Mouse (Mus musculus): Measurements from ENCODE around the gene Prkce. TPM values are rescaled to one million over a fixed set of nuclear protein-coding genes. Genes with fewer than 3 reads are reported as not detected.
A peak's percentile ranks its signal among the peaks of the same experiment; 100 is the strongest.
"Not testable (repeated sequence)": the region's sequence is repeated elsewhere in the genome, so short reads cannot be mapped to it uniquely, and the experiment has no call there.

Prkce gene
- total RNA-seq, 2 experiments from 2014 or later, result 253 to 257 TPM

DNA sequence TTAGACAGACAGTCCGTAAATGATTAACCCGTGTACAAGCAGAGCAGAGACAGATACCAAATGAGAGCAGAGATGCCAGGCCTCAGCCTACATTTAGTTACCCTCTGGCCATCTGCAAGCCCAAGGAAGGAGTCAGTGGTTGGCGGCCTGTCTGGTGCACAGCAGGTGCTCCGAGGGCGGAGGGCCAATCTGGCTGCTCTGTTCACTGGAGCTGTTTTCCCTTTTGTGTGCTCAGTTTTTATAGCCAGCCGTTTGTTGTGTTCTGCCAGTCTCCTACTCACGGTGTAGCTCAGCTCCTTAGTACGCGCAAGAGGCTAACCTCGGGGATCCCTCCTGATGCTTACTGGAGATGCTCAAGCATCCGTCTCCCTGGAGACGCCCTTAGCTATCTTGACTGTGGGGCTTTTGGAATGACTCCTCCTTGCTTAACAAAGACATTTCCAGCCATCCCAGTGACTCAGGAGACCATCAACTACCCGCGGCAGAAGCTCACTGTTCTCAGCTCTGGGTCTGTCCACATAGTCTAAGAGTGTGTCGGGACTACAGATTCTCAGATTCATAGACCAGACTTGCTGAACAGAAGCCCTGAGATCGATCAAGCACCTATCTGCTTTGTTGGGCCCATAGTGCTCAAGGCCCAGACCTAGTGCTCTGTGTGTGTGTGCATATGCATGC is 297.2 kb downstream of the Prkce start:
- DNase-seq, result peak; percentile 87
- intact Hi-C loops (cut with DNase I), result no loop called here

DNA sequence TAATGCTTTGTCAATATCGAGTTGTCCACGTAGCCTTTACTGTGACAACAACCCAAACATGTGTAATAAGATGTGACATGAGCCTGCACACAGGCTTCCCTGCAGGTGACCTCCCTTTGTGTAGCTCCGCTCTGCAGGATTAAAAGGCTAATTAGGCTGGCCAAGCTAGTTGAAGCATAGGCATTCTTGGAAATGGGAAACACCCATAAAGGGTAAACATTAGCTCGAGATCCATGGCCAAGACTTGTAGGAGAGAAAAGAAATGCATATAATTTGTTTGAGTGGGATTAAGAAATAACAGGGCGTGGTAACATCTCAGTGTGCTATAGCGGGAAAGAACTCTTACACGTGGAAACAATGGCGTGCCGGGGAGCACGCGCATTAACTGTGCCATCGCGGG is 298.3 kb downstream of the Prkce start:
- DNase-seq, result no peak
- intact Hi-C loops (cut with DNase I), result no loop called here

DNA sequence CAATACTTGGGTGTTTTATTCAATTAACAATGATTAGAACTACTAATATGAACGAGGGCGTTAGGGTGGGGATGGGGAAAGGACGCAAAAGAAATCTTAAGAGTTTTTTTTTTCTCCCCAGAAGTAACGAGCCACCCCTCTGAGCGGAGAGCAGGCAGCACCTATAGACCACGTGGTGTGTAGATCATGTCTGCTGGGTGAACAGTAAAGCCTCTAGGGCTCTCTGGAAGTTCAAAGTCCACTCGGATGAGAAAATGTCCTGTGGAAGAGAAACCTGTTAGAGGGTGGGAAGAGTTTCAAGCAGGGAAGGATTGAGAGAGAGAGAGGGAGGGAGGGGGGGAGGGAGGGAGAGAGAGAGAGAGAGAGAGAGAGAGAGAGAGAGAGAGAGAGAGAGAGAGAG is 298.8 kb downstream of the Prkce start:
- intact Hi-C loops (cut with DNase I), result no loop called here
- DNase-seq, result no peak

DNA sequence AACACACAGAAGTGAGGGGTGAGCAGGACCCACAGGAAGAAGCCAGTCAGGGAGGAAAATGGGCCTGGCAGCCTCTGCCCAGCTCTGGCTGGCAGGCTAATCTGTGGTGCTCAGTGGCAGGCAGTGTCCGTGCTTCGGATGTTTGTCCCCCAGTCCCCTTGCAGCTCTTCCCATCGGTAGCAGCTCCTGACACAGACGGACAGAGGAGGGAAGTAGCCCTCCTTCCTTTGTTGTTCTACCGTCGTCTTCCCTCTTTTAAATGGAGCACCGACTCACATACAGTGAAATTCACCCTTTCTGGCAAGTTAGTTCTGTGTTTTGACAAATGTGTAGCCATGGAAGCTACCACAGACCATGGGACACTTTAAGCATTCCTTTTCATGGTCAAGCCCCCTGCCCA is 299.3 kb downstream of the Prkce start:
- intact Hi-C loops (cut with DNase I), result no loop called here
- DNase-seq, result no peak

DNA sequence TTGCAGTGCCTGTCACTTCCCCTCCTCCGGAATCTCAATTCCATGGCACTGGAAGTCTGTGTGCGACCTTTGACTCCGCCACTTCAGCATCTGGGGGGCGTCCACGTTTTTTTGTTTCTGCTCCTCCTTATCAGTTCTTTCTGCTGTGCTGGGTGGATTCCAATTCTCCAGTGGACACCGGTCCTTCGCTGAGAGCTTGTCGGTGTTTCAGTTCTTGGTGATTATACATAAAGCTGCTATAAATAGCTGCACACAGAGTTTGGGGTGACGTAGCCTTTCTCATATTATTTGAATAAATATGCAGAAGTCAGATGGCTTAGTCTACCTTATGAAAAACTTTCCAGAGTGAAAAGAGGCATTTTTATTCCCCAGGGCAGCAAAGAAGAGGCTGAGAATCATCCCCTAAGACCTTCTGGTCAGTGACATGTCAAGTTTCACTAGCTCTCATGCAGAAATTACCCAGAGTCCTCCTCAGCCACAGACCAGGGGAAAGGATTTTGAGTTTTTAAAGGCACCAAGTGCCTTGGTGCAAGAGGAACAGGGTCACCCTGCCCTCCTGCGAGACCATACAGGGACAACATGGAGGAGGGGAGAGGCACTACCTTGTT is 299.8 kb downstream of the Prkce start:
- intact Hi-C loops (cut with DNase I), result no loop called here
- DNase-seq, result no peak

DNA sequence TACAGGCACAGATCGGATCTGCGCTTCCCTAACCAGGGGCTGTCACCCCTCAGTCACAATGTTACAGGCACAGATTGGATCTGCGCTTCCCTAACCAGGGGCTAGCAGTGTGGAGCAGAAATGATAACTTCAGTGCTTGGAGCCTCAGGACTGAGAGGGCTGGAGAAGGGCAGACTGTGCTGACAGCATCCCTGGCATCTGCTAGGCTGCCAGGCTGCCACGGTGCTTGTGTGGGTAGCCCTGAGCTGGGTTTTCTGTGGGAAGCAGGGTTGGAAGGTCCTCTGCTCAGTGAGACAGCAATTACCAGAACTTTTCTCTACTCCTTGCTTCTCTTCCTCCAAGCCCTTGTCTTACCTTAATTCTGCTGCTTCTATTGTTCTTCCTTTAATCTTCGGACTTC is 300.4 kb downstream of the Prkce start:
- intact Hi-C loops (cut with DNase I), result no loop called here
- DNase-seq, result no peak

DNA sequence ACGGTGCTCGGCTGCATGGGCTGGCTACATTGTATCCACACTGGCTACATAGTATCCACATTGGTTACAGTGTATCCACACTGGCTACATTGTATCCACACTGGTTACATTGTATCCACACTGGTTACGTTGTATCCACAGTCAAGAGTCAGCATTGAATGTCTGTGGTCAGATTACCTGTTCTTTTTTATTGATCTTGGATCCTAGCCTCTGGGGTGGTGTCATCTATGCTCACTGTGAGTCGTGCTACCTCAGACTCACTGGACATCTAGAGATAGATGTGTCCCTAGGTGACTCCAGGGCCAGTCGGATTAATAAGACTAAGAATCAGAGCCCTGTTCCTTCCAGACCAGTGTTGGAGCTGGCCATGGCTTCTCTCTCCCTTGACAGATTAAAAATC is 302.6 kb downstream of the Prkce start:
- intact Hi-C loops (cut with DNase I), result no loop called here
- DNase-seq, result no peak

DNA sequence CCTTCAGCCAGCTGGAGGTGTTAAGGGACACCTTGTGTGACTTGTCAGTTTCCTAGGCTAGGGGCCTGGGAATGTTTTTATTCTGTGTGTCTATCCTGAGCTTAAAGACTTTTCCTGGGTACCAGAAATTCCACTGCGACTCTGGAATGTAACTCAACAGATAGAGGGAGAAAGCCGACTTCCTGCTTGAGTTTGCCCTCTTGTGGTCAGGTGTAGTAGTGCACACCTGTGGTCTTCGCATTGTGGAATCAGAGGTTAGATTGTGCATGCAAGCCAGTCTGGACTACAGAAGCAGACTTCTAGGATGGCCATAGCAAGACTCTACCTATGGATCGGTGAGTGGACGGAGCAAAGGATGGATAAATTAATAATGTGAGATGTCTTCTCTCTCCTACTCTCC is 304.1 kb downstream of the Prkce start:
- intact Hi-C loops (cut with DNase I), result no loop called here
- DNase-seq, result peak; percentile 45

DNA sequence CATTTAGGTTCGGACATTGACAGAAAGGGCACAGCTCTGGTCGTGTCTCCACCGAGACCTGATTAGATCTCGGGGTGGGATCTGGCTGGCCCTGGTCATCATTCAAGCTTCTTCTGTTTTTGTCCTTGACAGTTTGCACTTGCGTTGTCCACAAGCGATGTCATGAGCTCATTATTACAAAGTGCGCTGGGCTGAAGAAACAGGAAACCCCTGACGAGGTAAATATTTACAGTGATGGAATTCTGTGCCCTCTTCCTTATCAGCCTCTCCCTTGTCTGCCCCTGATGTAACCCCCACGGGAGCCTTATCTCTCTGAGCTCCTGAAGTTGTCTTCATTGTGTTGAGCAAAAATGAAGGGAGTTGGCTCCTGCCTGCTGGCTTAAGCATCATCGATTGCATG is 309.1 kb downstream of the Prkce start:
- intact Hi-C loops (cut with DNase I), result no loop called here

DNA sequence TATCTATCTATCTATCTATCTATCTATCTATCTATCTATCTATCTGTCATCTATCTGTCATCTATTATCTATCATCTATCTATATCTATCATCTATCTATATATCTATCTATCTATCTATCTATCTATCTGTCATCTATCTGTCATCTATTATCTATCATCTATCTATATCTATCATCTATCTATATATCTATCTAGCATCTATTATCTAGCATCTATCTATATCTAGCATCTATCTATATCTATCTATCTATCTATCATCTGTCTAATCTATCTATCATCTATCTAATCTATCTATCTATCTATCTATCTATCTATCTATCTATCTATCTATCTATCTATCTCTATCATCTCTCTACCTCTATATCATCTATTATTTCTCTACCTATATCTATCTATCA is 309.8 kb downstream of the Prkce start:
- DNase-seq; intact Hi-C loops (cut with DNase I): not testable (repeated sequence)

More for the DNA sequence above, 309.1 kb downstream of the Prkce start:
- no peak for DNase-seq

DNA sequence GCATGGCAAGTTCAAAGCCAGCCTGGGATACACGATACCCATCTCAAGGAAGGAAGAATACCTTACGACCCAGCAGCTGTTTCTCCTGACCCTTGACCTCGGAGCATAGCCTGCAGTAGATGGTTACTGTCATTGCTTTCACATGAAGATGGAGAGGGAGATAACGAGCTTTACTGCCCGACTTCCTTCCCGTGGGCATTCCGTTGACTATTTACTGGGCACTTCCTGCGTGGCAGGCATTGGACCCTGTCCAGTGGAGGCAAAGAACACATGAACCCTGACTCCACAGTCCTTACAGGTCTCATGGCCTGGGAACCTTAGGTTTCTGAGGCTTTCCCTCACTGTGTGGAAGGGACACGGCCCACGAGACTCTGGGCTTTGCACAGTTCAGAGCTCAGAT is 311.8 kb downstream of the Prkce start:
- no peak for DNase-seq
- intact Hi-C loops (cut with DNase I), result no loop called here

DNA sequence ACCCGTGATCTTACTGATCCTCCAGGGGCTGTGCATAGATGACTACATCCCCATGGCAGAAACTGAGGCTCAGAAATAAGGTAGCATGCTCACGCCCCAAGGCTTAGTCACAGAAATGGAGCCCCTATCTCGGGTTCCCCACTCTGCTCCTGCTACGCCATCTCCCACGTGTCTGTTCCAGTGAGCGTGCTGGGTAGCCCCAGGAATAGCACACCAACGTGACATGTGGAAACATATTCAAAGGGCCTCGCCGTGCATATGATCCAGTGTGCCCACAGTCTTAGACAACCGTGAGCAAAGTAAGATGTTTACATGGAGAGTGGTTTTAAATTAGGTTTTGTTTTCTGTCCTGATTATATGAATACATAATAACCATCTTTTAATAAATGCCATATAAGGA is 315.1 kb downstream of the Prkce start:
- intact Hi-C loops (cut with DNase I), result loop anchor here (5.0 kb wide), 1 partner anchor 425 kb away; no protein-coding TSS in a partner anchor
- DNase-seq, result no peak

DNA sequence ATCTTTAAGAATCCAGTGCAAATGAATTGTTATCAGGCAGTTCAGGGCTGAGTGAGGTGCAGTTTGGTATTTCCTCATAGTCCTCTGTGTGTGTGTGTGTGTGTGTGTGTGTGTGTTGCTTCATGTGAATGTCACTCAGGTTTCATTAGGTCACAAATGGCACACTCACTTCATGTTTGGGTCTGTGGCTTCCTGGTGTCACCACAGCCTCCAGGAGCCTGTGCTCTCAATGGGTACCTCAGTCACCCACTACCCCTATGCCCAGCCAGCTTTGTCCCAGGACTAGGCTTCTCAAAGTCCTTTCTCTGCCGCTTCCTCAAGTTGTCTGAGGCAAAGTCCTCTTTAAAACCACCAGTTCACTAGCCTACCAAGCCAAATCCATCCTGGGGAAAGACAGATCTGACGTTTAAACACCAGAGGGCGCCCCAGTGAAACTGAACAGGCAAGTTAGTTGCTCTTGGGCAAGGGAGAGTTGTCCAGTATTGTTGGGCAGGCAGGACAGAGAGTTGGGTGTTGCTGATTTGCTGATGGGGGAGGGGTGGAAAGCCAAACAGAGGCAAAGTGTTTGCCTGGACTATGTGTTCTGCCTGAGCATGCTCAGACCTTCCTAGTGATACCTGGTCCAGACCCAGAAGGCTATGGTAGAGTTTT is 316.6 kb downstream of the Prkce start:
- intact Hi-C loops (cut with DNase I), result loop anchor here (5.0 kb wide), 1 partner anchor 423 kb away; no protein-coding TSS in a partner anchor
- DNase-seq, result peak; percentile 82

DNA sequence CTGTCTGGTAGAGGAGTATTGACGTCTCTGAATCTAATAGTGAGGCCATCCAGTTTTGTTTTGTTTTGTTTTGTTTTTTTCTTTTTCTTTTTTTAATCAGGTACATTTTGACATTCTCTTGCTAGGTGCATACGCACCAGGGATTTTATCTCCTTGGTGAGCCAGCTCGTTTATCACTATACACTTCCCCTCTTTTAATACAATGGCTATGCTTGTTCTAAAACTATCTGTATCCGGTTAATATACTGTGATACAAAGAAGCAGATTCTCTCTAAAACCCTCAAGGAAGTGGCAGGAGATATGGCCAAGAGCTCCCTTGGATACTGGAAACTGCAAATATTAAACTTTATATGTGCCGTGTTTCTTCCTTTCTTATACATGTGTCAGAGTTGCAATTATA is 319.1 kb downstream of the Prkce start:
- intact Hi-C loops (cut with DNase I), result no loop called here

DNA sequence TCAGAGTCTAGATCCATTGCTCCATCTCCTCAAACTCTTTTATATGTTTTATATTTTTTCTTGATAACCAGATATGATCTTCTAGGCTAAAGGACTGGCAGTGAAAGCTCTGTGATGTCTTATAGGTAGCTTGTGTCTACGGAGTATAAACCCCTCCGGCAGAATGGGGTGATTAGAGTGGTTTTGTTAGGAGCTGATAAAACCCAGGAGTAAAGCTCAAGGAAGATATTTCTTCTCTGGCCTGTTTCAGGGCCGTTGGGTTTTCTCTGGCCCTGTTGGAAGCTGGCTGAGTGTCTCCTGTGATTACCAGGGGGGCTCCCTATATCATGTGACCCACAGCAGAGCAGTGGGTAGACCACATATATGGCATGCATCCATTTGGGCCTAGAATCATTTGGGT is 319.9 kb downstream of the Prkce start:
- intact Hi-C loops (cut with DNase I), result no loop called here
- DNase-seq, result no peak

More for the DNA sequence above, 319.1 kb downstream of the Prkce start:
- DNase-seq, result no peak

DNA sequence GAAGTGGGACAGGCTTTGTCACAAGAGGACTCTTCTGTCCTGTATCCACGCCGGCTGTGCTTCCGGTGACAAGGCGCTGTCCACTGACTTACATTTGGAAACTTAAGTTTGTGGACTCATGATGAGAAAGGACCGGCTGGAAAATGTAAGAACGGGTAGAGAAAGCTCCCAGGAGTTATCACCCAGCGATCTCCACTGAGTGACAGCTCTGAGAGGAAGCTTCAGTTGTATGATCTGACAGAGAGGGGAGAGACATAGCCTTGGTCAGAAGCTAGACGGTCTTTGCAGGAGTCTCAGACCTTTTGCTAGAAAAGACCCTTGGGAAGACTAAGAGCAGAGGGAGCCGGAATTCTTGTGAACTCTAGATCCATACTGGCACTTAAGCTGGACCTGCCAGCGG is 322.2 kb downstream of the Prkce start:
- DNase-seq, result no peak
- intact Hi-C loops (cut with DNase I), result loop anchor here (10.0 kb wide), 1 partner anchor 755 kb away; no protein-coding TSS in a partner anchor

DNA sequence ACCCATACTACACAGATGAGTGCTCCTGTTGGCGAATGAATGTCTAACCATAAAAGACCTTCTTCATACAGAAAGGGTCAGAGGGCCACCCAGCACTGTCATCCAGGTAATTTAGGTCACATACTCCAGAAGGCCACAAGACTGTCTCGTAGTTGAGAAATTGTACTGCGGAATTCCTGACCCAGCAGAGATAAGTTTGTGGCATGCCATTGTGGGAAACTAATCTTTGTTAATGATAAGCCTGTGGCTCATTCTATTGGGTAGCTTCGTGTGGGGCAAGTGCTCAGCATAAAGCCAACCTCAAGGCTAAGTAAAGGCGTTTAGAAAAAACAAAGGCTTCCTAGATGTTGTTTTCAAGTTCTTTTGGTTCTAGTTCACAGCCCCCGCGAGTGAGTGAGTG is 324.8 kb downstream of the Prkce start:
- intact Hi-C loops (cut with DNase I), result loop anchor here (10.0 kb wide), 1 partner anchor 752 kb away; no protein-coding TSS in a partner anchor
- no peak for DNase-seq

DNA sequence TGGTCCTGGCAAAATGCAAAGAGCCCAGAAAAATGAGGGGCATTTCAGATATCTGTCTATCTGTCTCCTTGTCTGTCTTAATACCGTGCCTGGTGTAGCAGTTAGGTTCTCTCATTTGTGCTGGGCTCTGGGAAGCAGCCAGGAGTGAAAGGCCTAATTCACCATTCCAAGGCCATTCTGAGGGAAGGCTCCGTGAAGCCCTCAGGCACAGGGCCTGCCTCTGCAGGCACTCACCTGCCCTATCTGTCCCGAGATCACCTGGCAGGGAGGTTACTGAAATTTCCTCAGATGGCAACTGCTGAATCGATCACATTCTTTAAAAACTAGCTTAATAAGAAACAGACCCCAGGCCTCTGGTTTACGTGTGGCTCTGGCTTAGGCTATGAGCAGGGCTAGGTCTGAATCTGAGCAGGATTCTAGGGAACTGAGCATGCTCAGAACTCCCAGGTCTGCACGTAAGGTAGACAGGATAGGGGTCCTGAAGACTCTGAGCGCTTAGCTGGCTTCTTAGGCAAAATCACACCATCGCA is 326.4 kb downstream of the Prkce start:
- no peak for DNase-seq
- intact Hi-C loops (cut with DNase I), result loop anchor here (10.0 kb wide), 1 partner anchor 751 kb away; no protein-coding TSS in a partner anchor

DNA sequence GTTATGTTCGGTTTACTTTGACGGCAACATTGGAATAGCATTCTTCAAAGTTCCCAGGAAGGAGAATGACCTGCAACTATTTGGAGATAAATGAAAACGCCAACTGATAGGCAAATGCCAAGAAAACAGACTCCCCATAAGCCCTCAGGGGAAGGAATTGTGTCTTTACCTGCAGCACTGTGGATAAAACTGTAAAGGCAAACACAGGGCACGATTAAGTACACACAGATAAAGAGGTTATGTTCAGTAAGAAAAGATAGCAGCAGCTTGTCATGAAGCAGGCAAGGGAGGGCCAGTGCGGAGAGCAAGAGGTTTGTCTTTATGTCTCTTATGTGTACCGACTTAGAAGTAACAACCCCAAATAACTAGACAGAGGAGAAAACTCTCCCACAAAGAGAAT is 326.9 kb downstream of the Prkce start:
- intact Hi-C loops (cut with DNase I), result loop anchor here (10.0 kb wide), 1 partner anchor 750 kb away; no protein-coding TSS in a partner anchor
- no peak for DNase-seq

DNA sequence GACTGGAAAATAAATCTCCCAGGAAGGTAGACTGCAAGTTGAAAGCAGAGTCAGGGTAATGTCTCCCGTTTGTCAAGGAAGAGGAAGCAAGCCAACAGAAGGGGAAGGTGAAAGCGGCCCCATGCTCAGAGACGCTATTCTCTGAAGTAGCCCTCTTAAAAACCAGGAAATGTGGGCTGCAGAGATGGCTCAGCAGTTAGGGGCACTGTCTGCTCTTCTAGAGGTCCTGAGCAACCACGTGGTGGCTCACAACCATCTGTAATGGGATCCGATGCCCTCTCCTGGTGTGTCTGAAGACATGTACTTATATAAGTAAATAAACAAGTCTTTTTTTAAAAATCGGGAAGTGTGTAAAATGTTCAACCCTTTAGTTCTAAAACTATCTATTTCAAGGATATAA is 327.3 kb downstream of the Prkce start:
- intact Hi-C loops (cut with DNase I), result loop anchor here (5.0 to 10.0 kb wide), 3 partner anchors 302 to 750 kb away; no protein-coding TSS in a partner anchor
- DNase-seq, result no peak

DNA sequence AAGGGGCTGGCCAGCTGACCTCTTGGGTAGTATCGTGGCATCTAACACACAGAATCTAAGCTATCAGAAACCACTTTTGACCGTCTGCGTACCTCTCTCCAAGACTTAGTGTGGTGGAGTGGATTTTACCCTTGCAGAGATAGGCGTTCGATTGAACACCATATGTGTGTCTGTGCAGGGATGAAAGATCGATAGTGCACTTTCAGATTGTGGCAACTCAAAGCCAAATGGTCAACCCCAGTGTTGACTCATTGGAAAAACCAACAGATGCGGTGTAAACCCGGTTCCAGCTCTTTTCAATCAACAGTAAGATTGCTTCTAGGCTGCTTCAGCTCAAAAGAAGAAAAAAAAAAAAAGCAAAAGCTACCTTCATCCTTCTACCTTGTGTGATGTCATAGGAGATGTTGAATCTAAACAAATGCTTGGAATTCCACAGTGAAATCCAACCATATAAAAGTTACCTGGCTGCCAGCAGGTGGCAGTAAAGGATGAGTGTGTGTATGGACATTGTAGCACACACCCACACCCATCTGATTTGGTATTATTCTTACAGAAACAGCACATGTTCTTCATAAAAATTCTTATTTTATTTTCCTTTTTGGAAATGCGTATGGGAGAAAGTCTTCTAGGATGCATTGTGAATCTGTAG is 328.7 kb downstream of the Prkce start:
- intact Hi-C loops (cut with DNase I), result loop anchor here (5.0 to 10.0 kb wide), 3 partner anchors 301 to 749 kb away; no protein-coding TSS in a partner anchor
- peak; percentile 42 for DNase-seq

Measured in left cerebral cortex, postnatal 4 days (tissue).